In genomic region chr8:124494397-124494796, GRCm38 (mm10) we compare ENCODE assay signal across 14 mouse cellular contexts. TPM values are rescaled to one million over a fixed set of nuclear protein-coding genes. Genes with fewer than 3 reads are reported as not detected.
DNase-seq lines count a peak whose midpoint lies in the region; TF ChIP-seq lines count a peak whose summit lies in the region.
"Had no signal": no experiment of that assay in that cellular context is flagged by ENCODE, and none has a peak within 500 bp of the region (broad histone marks: within the 10 kb centered on the region; RNA-seq: fewer than 3 reads in every experiment).

No protein-coding gene starts in this region.

- TF ChIP-seq EP300 in heart, adult 2 months (IDR thresholded peaks at IDR 0.05; ENCODE audit: insufficient read depth, low read depth, low read length): no peak

- no peaks in the 10 kb centered on the region for H3K4me1 ChIP-seq in heart, adult 2 months (ENCODE audit: control insufficient read depth, insufficient read depth, low read length)
- H3K4me1 ChIP-seq: midbrain, embryonic 13.5 days had no signal

- H3K9ac ChIP-seq in heart, adult 2 months (ENCODE audit: low read depth, low read length): no peak overlapping the region
- H3K9ac ChIP-seq: forebrain, postnatal 0 days; midbrain, embryonic 13.5 days had no signal

- no peak for TF ChIP-seq CTCF in heart, adult 2 months (IDR thresholded peaks at IDR 0.05)

- no peak overlapping the region for H3K27ac ChIP-seq in heart, adult 2 months
- H3K27ac ChIP-seq: midbrain, embryonic 13.5 days had no signal

- no peak overlapping the region for H3K4me3 ChIP-seq in heart, adult 2 months
- H3K4me3 ChIP-seq: midbrain, embryonic 13.5 days had no signal

- H3K79me2 ChIP-seq in heart, adult 2 months (replicated peaks; ENCODE audit: control insufficient read depth, insufficient read depth, low read length): no peaks in the 10 kb centered on the region

- 51% methylated on average over 3 of the region's 3 CpGs for WGBS in heart, adult 2 months

- intact Hi-C loops in heart, adult 2 months (cut with DNase I): no loop called here

- peak; percentile 19 for DNase-seq in heart, postnatal 4 days
- DNase-seq in heart, adult 2 months: no peak
- peak; percentile 16 for DNase-seq in 3134 (ENCODE audit: extremely low read depth, insufficient read length, low spot score)
- peak; percentile 86 for DNase-seq in cerebellum, adult 11 months
- DNase-seq in gonadal fat pad, adult 2 months (ENCODE audit: low read depth): peak; percentile 58
- no peak for DNase-seq in right cerebral cortex, postnatal 25 days
- DNase-seq in thymus, postnatal 4 days: no peak
- no peak for DNase-seq in layer of hippocampus, adult 9-10 months (ENCODE audit: low spot score)
- DNase-seq: forebrain, postnatal 0 days; heart, adult 18-20 months; lung, postnatal 10 days had no signal

- H3K27me3 ChIP-seq in heart, adult 2 months (ENCODE audit: control insufficient read depth, insufficient read depth, low read length): no peaks in the 10 kb centered on the region; the same call in 1 of the 2 replicates
- H3K27me3 ChIP-seq: midbrain, embryonic 13.5 days had no signal

- TF ChIP-seq POLR2A in heart, adult 2 months (IDR thresholded peaks at IDR 0.05; ENCODE audit: insufficient read depth, low read depth, low read length): no peak

- no peaks in the 10 kb centered on the region for H3K36me3 ChIP-seq in heart, adult 2 months (ENCODE audit: control insufficient read depth, insufficient read depth, low read length)
- H3K36me3 ChIP-seq: midbrain, embryonic 13.5 days had no signal

RNA-seq across cellular contexts. Expression of gene Cog2, which starts 26.2 kb away (rescaled TPM):
- 10 to 100 TPM; 23.1 to 28.0 TPM for total RNA-seq in heart, postnatal 4 days (2021)
- total RNA-seq in heart, adult 2 months (2021): 10 to 100 TPM; 25.9 to 28.4 TPM
- 11.5 and 15.9 TPM in 2 replicates for polyA plus RNA-seq in heart, adult 2 months (2012; rRNA removed)
- polyA plus RNA-seq in gonadal fat pad, adult 2 months (2012; rRNA removed): 24.3 and 27.6 TPM in 2 replicates

RNA-seq across cellular contexts. Expression of gene Pgbd5, which starts 54.9 kb away (rescaled TPM):
- 1 to 10 TPM; 3.0 to 3.6 TPM for total RNA-seq in heart, postnatal 4 days (2021)
- total RNA-seq in heart, adult 2 months (2021): under 1 TPM; 0.43 to 0.55 TPM
- polyA plus RNA-seq in heart, adult 2 months (2012; rRNA removed): 0.82 and 0.98 TPM in 2 replicates
- polyA plus RNA-seq in gonadal fat pad, adult 2 months (2012; rRNA removed): 0.88 and 1.3 TPM in 2 replicates
- total RNA-seq: liver, adult 2 months; neutrophil, adult 5-6 weeks had no signal
- polyA plus RNA-seq: liver, adult 2 months had no signal

Comparison
In these comparisons a context has a peak if more than half of its experiments do, and no peak if none do; other contexts are left out.
1. DNase-seq: peak in heart, postnatal 4 days (single experiment), 3134 (single experiment), cerebellum, adult 11 months (single experiment) and gonadal fat pad, adult 2 months (single experiment); none in heart, adult 2 months (0 of 2), right cerebral cortex, postnatal 25 days (single experiment), thymus, postnatal 4 days (single experiment) and layer of hippocampus, adult 9-10 months (single experiment).